Mouse (Mus musculus): ENCODE data around the gene Dhx29.
"Not testable (repeated sequence)": the region's sequence is repeated elsewhere in the genome, so short reads cannot be mapped to it uniquely, and the experiment has no call there.

The Dhx29 gene

DNA sequence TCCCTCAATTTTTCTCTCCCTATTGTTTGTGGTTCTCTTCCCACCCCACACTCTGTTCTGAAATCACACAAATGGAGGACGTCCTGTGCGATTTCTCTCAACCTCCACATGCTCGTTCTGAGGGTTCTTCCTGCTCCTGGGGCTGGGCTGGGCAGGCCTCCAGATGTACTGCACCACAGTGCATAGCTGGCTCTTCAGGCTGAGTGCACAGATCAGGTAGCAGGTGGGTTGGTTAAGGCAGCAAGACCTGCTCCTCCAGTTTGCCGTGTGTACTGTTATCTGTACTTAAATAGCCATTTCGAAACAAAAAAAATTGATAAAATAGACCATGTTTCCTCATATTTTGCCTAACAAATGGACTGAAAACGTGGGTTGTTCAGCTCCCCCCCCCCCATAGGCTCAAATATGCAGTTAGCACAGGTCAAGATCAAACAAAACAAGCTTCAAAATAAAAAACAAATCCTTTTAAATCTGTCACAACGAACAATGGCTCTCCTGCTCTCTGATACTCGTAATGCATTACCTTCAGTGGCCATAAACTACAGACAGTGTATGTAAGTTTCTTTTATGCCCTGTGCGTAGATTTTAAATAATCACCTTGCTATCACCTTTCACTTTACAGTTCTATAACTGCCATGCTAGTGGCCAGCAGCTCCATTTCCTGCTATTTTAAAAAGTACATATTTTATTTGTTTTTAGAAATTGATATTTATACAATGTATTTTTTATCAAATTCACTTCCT, 73.5 kb downstream of the Dhx29 start:
- Histone ChIP-seq H3K4me1 (replicated peaks; ENCODE audit: low read depth, low read length) (peaks cover 9% of the 10 kb centered on the region), H3K36me3 (ENCODE audit: insufficient read depth, low read length) (no peaks in the 10 kb centered on the region), H3K9me3 (ENCODE audit: low read length) (no peaks in the 10 kb centered on the region), H3K4me3 (replicated peaks; ENCODE audit: low read length) (no peak overlapping the region), H3K27me3 (ENCODE audit: insufficient read depth, low read length) (peaks cover 56% of the 10 kb centered on the region)
- no peak for TF ChIP-seq POU5F1 (IDR thresholded peaks at IDR 0.05; ENCODE audit: borderline replicate concordance, low read length)
- TF ChIP-seq NANOG (IDR thresholded peaks at IDR 0.05; ENCODE audit: borderline replicate concordance, low read length) = no peak
- no peak for TF ChIP-seq CTCF (conservative IDR thresholded peaks at IDR 0.05; ENCODE audit: low read length)

DNA sequence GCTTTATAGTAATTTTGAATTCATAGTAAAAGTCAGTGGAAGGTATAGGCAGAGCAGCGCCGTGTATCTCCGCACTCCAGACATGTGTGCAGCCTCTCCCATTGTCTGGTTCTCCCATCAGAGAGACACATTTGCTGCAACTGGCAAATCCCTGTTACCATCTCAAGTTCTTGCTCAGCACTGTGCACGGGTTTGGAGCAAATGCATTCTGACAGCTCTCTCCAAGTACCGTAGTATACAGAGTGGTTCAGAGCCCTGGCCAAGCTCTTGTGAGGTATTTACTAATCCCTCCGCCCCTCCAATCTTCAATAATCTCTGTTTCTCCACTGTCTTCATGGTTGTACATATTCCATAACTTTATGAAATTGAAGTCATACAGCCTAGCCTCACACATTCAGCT, 85.4 kb downstream of the Dhx29 start:
- Histone ChIP-seq H3K9me3 (ENCODE audit: low read length) (0 out of 2 replicates have a peak, but pooled peaks cover under 1% of the 10 kb centered on the region), H3K4me3 (replicated peaks; ENCODE audit: low read length) (no peak overlapping the region), H3K27me3 (ENCODE audit: insufficient read depth, low read length) (peaks cover 9% of the 10 kb centered on the region; the same call in 1 of the 2 replicates), H3K36me3 (ENCODE audit: insufficient read depth, low read length) (no peaks in the 10 kb centered on the region), H3K4me1 (replicated peaks; ENCODE audit: low read depth, low read length) (peaks cover 14% of the 10 kb centered on the region)
- TF ChIP-seq CTCF (conservative IDR thresholded peaks at IDR 0.05; ENCODE audit: low read length) (no peak), NANOG (IDR thresholded peaks at IDR 0.05; ENCODE audit: borderline replicate concordance, low read length) (no peak), POU5F1 (IDR thresholded peaks at IDR 0.05; ENCODE audit: borderline replicate concordance, low read length) (no peak)

DNA sequence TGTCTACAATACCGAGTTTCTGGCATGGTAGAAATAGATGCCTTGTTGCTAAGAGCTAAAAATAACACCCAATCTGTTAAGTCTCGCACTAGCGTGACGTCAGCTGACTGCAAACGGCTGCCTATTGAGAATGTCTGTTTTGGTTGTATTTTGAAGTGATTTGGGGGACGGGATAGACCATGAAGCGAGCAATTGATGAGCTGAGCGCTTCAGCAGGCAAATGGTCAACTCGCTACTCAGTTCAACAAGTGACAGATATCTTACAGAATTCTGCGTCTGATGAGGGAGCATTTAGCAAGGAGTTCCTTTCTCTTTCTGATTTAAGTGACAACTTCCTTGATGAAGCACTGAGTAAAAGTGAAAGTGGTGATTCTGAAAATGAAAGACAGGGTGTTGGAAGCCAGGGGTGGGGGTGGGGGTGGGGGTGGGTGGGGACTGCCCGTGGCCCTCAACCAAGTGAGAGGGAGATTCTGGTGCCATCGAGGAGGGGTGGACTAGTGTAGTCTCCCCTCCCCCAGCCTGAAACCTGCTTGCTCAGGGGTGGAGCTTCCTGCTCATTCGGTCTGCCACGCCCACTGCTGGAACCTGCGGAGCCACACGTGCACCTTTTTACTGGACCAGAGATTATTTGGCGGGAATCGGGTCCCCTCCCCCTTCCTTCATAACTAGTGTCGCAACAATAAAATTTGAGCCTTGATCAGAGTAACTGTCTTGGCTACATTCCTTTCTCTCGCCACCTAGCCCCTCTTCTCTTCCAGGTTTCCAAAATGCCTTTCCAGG, 86.1 kb downstream of the Dhx29 start:
- H3K27me3 ChIP-seq (ENCODE audit: insufficient read depth, low read length); H3K9me3 ChIP-seq (ENCODE audit: low read length); H3K36me3 ChIP-seq (ENCODE audit: insufficient read depth, low read length); H3K4me3 ChIP-seq (replicated peaks; ENCODE audit: low read length): not testable (repeated sequence)
- H3K4me1 ChIP-seq (replicated peaks; ENCODE audit: low read depth, low read length) = peaks cover 14% of the 10 kb centered on the region
